Mouse (Mus musculus): ENCODE results near the gene Chtop. TPM values are rescaled to one million over a fixed set of nuclear protein-coding genes. Genes with fewer than 3 reads are reported as not detected.
A peak's percentile ranks its signal among the peaks of the same experiment; 100 is the strongest.

Chtop gene
- polyA plus RNA-seq (2012; rRNA removed) (155 and 169 TPM in 2 replicates), polyA plus RNA-seq (2014; fragmentation: Nextera tagmentation; extraction: Ambion mirVana) (103 and 114 TPM in 2 replicates)

GRCm38 (mm10) chr3:90508950-90509746 is at the start of gene Chtop:
Gene Chtop (minus strand): TSS chr3:90509498.
- peak; percentile 94 for ATAC-seq (ENCODE audit: low FRiP score, low read depth)
- Histone ChIP-seq H3K4me3 (replicated peaks; ENCODE audit: low read length) (peak within 1 kb of the TSS; percentile 95), H3K4me1 (ENCODE audit: control insufficient read depth, insufficient read depth, low read length) (peaks cover 13% of the 10 kb centered on the region), H3K4me2 (replicated peaks; ENCODE audit: low read depth, low read length, severe bottlenecking) (peak within 1 kb of the TSS; percentile 52), H3K27ac (replicated peaks; ENCODE audit: low read depth, low read length) (peak within 1 kb of the TSS; percentile 91), H3K9me3 (ENCODE audit: control insufficient read depth, low read length) (no peaks in the 10 kb centered on the region), H3K9ac (ENCODE audit: low read depth, low read length, severe bottlenecking) (peak within 1 kb of the TSS; percentile 98), H3K27me3 (ENCODE audit: control insufficient read depth, insufficient read depth, low read length) (no peaks in the 10 kb centered on the region), H3K36me3 (ENCODE audit: control insufficient read depth, insufficient read depth, low read length) (peaks cover 34% of the 10 kb centered on the region)
- 0 out of 2 replicates have a peak, but pooled peaks have one; percentile 56 for TF ChIP-seq POLR2A (IDR thresholded peaks at IDR 0.05; ENCODE audit: borderline replicate concordance, extremely low read depth, insufficient read depth, insufficient read length)
- under 1% methylated on average over 51 of the region's 66 CpGs for WGBS
- peak; percentile 99 for DNase-seq (ENCODE audit: low spot score)

DNA sequence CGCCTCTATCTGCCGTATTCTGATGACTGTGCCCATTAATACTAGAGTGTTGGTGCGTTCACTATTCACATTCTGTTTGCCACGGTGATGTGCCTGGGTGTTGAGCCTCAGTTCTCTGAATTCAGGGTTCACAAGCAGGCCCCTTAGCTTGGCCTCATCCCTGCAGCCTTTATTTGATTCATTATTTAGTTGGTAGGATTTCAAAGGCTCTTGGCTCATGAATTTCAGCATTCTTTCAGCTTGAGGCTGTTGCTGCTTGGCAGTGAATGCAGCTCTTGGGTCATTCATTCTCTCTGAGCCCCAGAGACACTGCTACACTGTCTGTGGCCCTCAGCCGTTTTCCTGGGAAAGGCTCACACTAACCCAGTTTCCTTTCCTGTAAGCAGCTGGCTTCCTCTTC is 46.7 kb upstream of the Chtop start:
- Histone ChIP-seq H3K4me1 (ENCODE audit: control insufficient read depth, insufficient read depth, low read length) (no peaks in the 10 kb centered on the region), H3K27me3 (ENCODE audit: control insufficient read depth, insufficient read depth, low read length) (no peaks in the 10 kb centered on the region), H3K4me3 (replicated peaks; ENCODE audit: low read length) (no peak overlapping the region), H3K36me3 (ENCODE audit: control insufficient read depth, insufficient read depth, low read length) (no peaks in the 10 kb centered on the region), H3K4me2 (replicated peaks; ENCODE audit: low read depth, low read length, severe bottlenecking) (no peak overlapping the region), H3K27ac (replicated peaks; ENCODE audit: low read depth, low read length) (no peak overlapping the region), H3K9ac (ENCODE audit: low read depth, low read length, severe bottlenecking) (no peak overlapping the region), H3K9me3 (ENCODE audit: control insufficient read depth, low read length) (no peaks in the 10 kb centered on the region)
- TF ChIP-seq POLR2A (IDR thresholded peaks at IDR 0.05; ENCODE audit: borderline replicate concordance, extremely low read depth, insufficient read depth, insufficient read length), result no peak
- ATAC-seq (ENCODE audit: low FRiP score, low read depth) (no peak), DNase-seq (ENCODE audit: low spot score) (peak; percentile 53)
- WGBS, result 59% methylated on average over 5 of the region's 5 CpGs

GRCm38 (mm10) chr3:90552231-90552630 is 42.9 kb upstream of the Chtop start:
- no peak overlapping the region for H3K9ac ChIP-seq (ENCODE audit: low read depth, low read length, severe bottlenecking)
- H3K4me3 ChIP-seq (replicated peaks; ENCODE audit: low read length), result no peak overlapping the region
- 78% methylated on average over 2 of the region's 2 CpGs for WGBS
- no peak overlapping the region for H3K4me2 ChIP-seq (replicated peaks; ENCODE audit: low read depth, low read length, severe bottlenecking)
- DNase-seq (ENCODE audit: low spot score) (no peak), ATAC-seq (ENCODE audit: low FRiP score, low read depth) (no peak)
- no peak for TF ChIP-seq POLR2A (IDR thresholded peaks at IDR 0.05; ENCODE audit: borderline replicate concordance, extremely low read depth, insufficient read depth, insufficient read length)
- H3K36me3 ChIP-seq (ENCODE audit: control insufficient read depth, insufficient read depth, low read length), result no peaks in the 10 kb centered on the region
- H3K27me3 ChIP-seq (ENCODE audit: control insufficient read depth, insufficient read depth, low read length), result no peaks in the 10 kb centered on the region
- H3K4me1 ChIP-seq (ENCODE audit: control insufficient read depth, insufficient read depth, low read length), result peaks cover 5% of the 10 kb centered on the region; the same call in 1 of the 2 replicates
- H3K9me3 ChIP-seq (ENCODE audit: control insufficient read depth, low read length), result no peaks in the 10 kb centered on the region
- H3K27ac ChIP-seq (replicated peaks; ENCODE audit: low read depth, low read length), result no peak overlapping the region

DNA sequence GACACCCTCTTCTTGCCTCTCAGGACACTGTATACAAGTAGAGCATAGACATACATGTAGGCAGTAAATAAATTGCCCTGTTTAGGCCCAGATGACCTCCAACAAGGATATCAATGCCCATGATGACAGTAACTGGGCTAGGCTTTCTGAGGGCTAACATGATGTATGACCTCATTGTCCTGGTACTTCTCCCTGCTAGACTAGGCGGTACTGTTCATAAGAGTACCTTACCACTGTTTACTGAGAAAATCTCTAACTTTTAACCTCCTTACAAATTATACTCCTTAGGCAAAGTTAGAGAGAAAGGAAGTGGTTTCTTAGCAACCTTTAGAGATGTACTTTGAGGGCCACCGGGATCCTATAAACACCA is 41.1 kb upstream of the Chtop start:
- no peak; the same call in 1 of the 2 replicates for ATAC-seq (ENCODE audit: low FRiP score, low read depth)
- WGBS, result 73% methylated on average over 2 of the region's 2 CpGs

GRCm38 (mm10) chr3:90549676-90550420 is 40.5 kb upstream of the Chtop start:
- Histone ChIP-seq H3K9ac (ENCODE audit: low read depth, low read length, severe bottlenecking) (no peak overlapping the region), H3K4me1 (ENCODE audit: control insufficient read depth, insufficient read depth, low read length) (peaks cover 5% of the 10 kb centered on the region; the same call in 1 of the 2 replicates), H3K4me2 (replicated peaks; ENCODE audit: low read depth, low read length, severe bottlenecking) (no peak overlapping the region), H3K36me3 (ENCODE audit: control insufficient read depth, insufficient read depth, low read length) (no peaks in the 10 kb centered on the region), H3K27me3 (ENCODE audit: control insufficient read depth, insufficient read depth, low read length) (no peaks in the 10 kb centered on the region), H3K27ac (replicated peaks; ENCODE audit: low read depth, low read length) (no peak overlapping the region), H3K4me3 (replicated peaks; ENCODE audit: low read length) (no peak overlapping the region), H3K9me3 (ENCODE audit: control insufficient read depth, low read length) (no peaks in the 10 kb centered on the region)
- ATAC-seq (ENCODE audit: low FRiP score, low read depth) (peak; percentile 71), DNase-seq (ENCODE audit: low spot score) (peak; percentile 54)
- 24% methylated on average over 5 of the region's 5 CpGs for WGBS
- no peak for TF ChIP-seq POLR2A (IDR thresholded peaks at IDR 0.05; ENCODE audit: borderline replicate concordance, extremely low read depth, insufficient read depth, insufficient read length)

More for the DNA sequence above, 41.1 kb upstream of the Chtop start:
- no peak for TF ChIP-seq POLR2A (IDR thresholded peaks at IDR 0.05; ENCODE audit: borderline replicate concordance, extremely low read depth, insufficient read depth, insufficient read length)
- DNase-seq (ENCODE audit: low spot score), result no peak
- no peaks in the 10 kb centered on the region for H3K9me3 ChIP-seq (ENCODE audit: control insufficient read depth, low read length)
- no peak overlapping the region for H3K4me3 ChIP-seq (replicated peaks; ENCODE audit: low read length)
- no peak overlapping the region for H3K4me2 ChIP-seq (replicated peaks; ENCODE audit: low read depth, low read length, severe bottlenecking)
- H3K9ac ChIP-seq (ENCODE audit: low read depth, low read length, severe bottlenecking), result no peak overlapping the region
- H3K4me1 ChIP-seq (ENCODE audit: control insufficient read depth, insufficient read depth, low read length), result peaks cover 5% of the 10 kb centered on the region; the same call in 1 of the 2 replicates
- H3K36me3 ChIP-seq (ENCODE audit: control insufficient read depth, insufficient read depth, low read length), result no peaks in the 10 kb centered on the region
- H3K27ac ChIP-seq (replicated peaks; ENCODE audit: low read depth, low read length), result no peak overlapping the region
- H3K27me3 ChIP-seq (ENCODE audit: control insufficient read depth, insufficient read depth, low read length), result no peaks in the 10 kb centered on the region
